Mouse (Mus musculus): ENCODE measurements around the gene Lrrc25. TPM values are rescaled to one million over a fixed set of nuclear protein-coding genes. Genes with fewer than 3 reads are reported as not detected.

Gene Lrrc25
- total RNA-seq, 2 experiments from 2014 or later, result 2.9 to 3.1 TPM

DNA sequence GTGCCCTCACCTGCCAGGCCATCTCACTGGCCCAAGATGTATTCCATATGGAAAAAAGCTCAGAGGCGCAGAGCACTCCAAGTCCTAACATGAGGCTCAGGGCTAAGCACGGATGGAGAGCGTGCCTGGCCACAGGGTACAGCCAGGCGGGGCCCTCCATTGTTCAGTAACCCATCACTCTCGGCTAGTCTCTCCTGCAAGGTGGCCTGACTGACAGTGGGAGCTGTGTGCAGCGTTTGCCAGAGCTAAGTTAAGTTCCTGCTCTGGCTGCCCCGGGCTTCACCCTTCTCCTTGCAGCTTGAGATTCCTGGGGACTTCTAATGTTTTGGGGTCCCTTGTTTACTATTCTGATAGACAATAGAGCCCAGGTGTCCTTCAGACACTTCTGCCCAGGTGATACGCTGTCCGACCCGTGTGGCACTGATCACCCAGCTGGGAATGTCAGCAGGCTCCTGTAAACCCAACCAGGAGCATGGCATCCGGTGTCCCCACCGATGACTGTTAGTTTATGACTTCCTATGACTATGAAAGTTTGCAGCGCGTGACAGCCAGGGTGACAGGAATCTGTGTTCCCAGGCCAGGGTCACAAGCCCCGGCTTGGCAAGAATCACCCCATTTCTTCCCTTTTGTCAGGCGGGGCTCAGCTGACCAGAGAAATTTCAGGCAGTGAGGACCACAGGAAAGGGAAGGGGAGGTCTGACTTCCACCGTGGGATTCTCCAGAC is 29.7 kb downstream of the Lrrc25 start:
- ATAC-seq (replicated peaks; ENCODE audit: poor library complexity, severe bottlenecking), result peak; percentile 36

DNA sequence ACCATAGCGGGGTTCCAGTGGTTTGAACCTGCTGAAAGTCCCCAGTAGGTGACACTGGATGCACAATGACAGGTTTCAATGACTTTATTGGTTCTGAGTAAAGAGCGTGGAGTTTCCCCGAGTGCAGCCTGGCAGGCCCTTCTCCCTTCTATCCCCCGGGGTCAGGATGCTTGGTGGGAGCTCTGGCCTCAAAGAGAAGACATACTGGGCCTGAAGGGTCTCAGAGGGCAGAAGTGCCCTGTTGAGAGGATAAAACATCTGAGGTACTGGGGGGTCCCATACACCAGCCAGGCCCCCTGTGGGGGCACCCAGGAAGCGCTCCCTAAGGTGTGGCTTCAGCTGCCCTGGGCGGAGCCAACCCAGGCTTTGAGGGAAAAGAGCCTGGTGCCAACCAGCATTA is 30.4 kb downstream of the Lrrc25 start:
- no peak for ATAC-seq (replicated peaks; ENCODE audit: poor library complexity, severe bottlenecking)

DNA sequence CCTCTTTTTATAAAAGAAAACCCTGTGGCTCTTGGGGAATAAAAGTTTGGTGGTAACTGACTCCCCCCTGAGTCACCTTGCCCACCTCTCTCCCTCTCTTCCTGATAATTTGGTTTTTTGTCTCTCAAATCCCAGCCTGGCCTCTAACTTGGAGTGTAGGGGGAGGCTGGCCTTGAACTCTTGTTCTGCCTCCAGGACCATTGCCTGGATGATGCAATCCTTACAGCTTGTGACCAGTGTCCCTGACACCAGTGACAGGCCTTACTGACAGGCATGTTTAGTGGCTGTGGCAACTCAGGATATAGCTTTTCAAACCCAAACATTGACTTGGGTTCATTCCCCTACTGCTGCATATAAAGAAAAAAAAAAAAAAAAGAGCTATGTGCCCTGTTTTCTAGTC is 30.8 kb downstream of the Lrrc25 start:
- no peak for ATAC-seq (replicated peaks; ENCODE audit: poor library complexity, severe bottlenecking)

DNA sequence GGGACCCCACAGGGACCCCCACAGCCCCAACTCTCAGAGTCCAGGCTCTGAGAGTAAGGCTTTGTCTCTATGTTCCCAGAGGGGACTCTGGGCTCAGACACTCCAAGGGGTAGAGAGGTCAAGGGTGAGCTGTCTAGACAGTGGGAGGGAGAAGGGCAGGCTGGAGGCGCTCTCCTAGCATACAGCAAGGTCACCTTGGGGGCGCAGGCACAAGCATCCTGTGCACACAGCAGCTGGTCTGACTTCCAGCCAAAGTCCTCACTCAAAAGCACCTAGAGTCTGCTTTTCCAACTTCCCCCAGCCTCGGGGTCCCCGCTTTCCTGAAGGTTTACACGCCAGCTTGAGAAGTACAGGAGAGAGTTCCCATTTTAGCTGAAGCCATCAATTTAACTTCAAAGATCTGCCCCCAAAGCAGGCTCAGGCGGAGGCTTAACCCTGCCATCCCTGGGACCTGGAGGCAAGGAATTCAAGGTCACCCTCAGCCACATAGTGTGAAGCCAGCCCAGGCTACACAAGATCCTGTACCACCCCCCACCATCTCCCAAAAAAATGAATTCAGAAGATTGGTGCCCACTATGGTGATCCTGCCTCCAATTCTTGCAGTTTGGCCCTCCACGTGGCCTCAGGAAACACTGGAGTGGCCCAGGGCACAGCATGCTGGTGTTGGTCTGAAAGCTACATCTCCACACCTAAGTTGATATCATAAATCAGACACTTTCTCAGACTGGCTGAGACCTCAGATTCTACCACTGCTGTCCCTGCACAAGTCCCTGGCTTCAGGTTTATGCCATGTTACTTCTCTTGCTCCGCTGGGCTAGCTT is 31.6 kb downstream of the Lrrc25 start:
- ATAC-seq (replicated peaks; ENCODE audit: poor library complexity, severe bottlenecking), result no peak

DNA sequence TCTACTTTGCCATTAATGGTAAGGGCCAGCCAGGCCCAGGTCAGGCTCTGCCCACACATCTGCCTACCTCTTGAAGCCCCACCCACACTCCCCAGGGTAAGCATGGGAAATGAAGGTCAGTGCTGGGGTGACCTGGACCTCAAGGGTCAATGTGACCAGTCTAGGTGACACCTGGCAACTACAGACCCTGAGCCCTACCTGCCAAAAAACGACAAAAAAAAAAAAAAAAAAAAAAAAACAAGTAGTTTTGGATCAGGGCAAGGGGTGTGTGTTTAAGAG is 32.1 kb downstream of the Lrrc25 start:
- no peak for ATAC-seq (replicated peaks; ENCODE audit: poor library complexity, severe bottlenecking)

DNA sequence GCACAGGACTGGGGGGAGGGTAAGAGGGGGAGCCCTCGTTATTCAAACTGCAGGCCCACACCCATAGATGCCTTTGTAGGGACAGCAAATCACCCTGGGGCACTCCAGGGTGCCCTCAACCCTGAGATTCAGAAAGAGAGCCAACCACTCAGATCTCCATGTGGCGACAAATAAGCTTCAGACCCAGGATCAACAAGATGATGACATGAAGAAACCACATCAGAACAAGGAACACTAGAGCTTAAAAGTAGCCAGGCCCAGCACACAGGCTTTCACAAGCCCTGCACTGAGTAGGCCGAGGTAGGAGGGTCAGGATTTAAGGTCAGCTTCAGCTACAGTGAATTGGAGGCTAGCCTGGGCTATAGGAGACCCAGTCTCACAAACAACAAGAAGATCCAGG is 33.0 kb downstream of the Lrrc25 start:
- ATAC-seq (replicated peaks; ENCODE audit: poor library complexity, severe bottlenecking), result no peak

DNA sequence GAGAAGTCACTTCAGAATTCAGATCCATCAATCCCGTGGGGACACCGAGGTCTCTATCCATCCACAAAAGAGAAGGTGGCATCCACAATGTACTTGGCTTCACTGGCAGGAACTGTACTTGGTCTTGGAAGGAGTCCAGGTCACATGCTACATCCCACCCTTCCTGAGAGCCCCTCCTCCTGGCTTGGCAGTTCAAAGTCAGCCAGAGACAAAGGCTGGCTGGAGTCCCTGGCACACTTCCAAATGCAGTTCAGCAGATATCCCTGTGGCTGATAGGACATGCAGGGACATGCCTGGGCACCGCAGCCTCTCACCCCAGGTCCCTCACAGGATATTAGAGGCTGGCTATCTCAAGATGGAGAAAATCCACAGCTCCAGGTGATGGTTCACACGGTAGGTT is 33.4 kb downstream of the Lrrc25 start:
- no peak for ATAC-seq (replicated peaks; ENCODE audit: poor library complexity, severe bottlenecking)

DNA sequence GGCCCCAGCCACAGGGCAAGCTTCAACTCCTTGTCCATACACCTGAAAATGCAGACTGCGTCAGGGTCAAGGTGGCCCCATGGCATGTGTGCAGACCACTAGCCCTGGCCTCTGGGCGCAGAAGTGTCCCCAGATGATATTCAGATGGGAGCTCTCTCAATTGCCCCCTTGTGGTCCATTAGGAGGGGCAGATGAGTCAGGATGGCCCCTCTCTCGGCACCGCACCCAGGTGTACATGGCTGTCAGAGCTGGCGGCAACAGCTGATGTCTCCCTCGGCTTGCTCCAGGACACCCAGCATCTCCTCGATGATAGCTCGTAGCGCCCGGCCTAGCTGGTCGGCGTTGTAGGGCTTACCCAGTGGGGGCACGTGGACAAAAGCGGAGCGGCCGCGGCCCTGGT is 34.4 kb downstream of the Lrrc25 start:
- ATAC-seq (replicated peaks; ENCODE audit: poor library complexity, severe bottlenecking), result no peak

DNA sequence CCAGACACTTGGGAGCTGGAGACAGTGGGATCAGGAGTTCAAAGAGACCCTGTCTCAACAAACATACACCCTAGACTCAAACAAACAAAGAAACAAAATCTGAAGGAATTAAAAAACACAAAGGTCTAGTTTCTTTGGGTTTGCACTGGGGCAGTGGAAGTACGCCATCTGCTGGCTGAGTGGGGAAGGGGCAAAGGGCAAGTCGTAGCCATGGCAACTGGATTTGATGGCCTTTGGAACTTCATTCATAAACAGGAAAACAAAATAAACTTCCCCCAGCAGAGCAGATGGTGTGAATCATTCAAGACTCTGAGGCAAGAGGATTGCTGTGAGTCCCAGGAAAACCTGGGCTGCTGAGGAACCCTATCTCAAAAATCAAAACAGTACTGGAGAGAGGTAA is 37.3 kb downstream of the Lrrc25 start:
- ATAC-seq (replicated peaks; ENCODE audit: poor library complexity, severe bottlenecking), result peak; percentile 67

DNA sequence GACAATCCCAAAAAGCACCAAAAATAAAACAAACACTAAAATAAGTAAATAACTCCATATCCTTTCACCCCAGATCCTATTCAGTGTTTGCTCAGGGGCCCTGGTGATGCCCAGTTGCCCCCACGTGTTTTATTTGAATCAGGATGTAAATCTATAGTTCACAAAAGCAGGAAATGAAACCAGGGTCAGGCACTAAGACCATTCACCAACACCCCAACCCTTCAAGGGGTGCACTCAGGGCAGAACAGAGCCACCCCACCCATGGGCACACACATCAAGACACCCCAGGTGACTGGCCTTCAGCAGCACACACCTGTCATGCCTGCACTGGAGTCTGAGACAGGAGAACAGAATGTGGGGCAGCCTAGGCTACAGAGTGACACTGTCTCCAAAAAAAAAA is 38.2 kb downstream of the Lrrc25 start:
- ATAC-seq (replicated peaks; ENCODE audit: poor library complexity, severe bottlenecking), result peak; percentile 63; the same call in 1 of the 2 replicates

DNA sequence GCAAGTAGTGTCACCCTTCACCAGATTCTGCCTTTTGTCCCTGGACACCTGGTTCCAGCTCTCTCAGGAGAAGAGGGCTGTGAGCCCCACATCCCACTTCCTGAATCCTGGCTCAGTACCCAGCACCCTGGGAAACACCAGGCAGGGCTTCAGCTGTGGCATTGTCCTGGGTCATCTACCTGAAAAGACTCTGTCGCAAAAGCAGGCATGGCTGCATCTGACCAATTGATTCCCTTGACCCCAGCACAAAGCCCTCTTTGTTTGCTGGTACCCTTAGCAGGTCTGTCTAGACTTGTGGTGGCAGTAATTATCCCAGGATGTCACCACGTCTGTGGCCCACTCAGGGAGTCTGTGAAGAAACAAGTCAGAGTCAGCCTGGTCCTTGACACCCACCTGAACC is 39.5 kb downstream of the Lrrc25 start:
- no peak for ATAC-seq (replicated peaks; ENCODE audit: poor library complexity, severe bottlenecking)

DNA sequence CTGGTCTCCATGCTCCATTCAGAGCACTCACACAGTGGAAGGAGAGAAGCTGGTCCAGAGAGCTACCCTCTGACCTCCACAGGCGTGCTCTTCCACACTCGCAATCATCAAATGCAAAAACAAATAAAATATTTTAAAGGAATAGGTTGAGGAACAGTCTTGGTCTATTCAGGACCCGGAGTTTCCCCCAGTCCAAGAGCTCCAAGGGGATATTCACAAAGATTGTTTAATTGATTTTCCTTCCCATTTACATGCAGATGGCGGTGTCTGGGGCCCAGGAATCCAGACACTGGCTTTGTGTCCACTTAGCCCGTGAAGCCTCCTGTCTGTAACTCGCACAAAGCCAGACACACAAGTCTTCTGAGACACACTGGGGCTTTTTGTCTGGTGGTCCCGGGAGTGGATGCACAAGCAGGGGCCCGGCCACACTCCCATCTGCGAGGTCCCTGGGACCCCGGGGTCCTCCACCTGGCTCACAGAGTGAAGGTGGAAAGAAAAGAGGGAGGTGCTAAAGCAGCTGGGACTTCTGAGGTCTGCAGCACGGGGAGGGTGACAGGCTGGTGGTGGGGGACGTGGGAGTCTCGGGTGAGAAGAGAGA is 40.3 kb downstream of the Lrrc25 start:
- no peak for ATAC-seq (replicated peaks; ENCODE audit: poor library complexity, severe bottlenecking)

DNA sequence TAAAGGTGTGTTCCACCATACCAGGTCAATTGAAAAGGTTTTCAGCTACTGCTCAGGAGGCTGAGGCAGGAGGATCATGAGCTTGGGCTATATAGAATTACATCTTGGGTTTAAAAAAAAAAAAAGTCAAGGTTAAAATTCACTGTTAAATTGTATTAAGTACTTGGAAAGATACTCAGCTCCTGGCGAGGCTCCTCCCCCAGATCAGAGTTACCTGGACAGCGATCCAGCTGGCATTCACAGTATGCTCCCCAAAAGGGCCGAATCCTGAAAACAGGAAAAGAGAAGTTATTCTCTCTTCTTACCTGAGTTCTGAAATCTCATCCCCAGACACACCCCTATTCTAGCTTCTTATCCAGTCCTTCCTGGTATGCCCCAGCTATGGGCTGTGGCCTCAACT is 41.3 kb downstream of the Lrrc25 start:
- no peak for ATAC-seq (replicated peaks; ENCODE audit: poor library complexity, severe bottlenecking)

DNA sequence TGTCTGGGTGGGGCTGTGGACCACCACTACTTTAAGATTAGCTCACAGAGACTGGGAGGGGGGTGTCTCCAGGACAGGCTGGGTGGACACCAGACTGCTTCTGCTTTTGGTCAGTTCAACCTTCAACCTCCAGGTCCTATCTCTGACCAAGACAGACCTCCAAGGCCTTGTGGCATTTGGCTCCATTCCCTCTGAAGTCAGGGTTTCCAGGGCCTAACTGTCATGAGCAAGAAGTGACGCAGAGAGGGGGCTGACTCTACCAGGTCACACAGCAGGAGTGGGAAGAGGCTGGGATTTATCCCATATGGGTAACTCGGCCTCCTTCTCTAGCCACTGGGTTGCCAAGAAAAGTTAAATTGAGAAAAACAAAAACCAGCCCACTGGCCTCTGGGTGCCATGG is 41.8 kb downstream of the Lrrc25 start:
- no peak for ATAC-seq (replicated peaks; ENCODE audit: poor library complexity, severe bottlenecking)

DNA sequence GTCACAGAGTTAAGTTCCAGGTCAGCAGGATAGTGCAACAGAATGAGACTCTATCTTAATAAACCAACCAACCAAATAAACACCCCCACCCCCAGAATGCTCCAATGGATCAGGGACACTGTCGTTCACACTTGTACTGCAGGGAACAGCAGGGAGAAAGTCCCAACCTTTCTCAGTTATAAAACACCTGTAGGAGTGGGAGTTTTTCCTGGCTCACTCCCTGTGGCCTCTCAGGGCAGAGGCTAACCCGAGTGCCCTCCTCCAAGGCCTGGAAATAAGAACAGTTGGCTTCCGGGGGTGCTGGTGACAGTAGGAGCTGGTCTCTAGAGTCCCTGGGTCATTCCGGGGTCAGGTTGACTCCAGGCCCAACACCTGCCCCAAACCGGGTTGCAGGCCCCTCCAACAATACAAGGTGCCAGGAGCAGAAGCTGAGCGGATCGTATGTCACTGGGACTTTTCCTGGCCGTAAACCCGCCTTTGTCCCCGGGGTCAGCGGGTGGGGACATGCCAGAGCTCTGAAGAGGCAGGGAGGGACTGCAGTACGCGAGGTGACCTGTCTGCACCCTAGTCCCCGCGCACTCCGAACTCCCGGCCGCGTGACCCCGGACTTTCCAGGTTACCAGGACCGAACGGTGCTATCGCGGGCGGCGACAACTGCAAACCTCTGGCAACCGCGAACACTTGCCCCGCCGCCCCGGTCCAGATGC is 43.1 kb downstream of the Lrrc25 start:
- ATAC-seq (replicated peaks; ENCODE audit: poor library complexity, severe bottlenecking), result peak; percentile 19

DNA sequence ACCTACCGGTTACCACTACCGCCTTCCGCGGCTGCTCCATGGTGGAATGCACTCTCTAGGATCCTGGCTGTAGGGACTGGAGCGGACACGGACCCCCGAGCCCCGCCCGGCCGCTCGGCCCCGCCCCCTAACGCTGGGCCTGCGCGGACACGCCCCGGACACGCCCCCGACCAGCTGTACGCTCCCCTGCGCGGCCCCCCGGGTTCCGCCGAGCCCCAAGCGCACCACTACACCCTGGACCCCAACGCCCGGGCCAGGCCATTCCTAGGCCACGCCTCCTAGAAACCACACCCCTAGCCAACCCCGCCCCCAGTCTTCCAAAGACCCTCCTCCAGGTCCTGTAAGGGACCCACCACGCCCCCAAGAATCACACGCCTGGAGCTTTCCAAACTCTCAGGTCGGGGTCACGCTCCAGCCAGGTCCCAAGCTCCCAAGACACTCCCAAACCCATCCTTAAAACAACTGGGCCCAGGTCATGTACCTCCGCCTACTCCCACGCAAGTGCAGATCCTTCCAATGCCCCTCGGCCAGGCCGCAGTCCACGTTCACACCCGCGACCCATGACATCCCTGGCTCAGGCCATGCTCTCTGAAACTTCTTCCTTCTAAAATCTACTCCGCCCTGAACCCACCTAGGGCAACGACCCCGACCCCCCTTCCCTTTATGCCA is 43.8 kb downstream of the Lrrc25 start:
- ATAC-seq (replicated peaks; ENCODE audit: poor library complexity, severe bottlenecking), result peak; percentile 90

DNA sequence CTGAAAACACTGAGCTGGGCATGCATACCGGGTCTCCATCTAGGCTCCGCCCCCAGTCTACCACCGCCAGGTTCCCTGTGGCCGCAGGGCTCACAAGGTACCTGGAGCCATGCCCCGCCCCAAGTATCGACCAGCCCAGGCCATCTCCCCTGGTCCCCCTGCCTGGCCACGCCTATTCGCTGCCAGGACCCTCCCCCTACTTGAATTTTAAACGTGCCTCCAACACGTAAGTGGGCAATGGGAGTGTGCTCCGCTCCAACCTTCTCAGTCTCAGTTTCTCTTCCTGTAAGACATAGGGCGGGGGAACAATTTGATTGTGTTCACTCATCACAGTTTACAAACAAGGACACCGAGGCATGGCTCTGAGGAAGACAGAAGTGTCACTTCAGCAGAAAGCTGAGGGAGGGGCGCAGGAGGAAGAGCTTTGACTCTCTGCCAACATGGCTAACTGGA is 44.3 kb downstream of the Lrrc25 start, which contains the start of gene Pgpep1:
Pgpep1 (minus strand) TSS at position 116 of the 453 bp plus-strand sequence.
- peak; percentile 52 for ATAC-seq (replicated peaks; ENCODE audit: poor library complexity, severe bottlenecking)

DNA sequence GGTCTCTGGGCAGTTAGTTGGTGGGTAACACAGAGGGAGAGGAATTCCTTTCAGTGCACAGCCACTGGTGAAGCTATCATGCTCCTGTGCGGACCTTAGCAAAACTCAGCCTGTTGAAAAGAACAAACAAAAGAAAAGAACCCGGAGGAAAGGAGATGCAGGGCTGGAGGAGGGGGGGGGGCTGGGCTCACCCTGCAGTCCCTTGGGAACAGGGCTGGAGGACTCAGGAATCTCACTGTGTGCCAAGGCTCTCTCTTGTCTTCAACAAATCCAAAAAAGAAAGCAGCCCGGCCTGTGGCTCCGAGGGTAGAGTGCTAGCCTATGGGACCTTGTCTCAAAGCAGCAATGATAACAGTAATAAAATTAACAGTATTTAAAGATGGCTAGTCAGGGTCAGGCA is 47.7 kb downstream of the Lrrc25 start:
- ATAC-seq (replicated peaks; ENCODE audit: poor library complexity, severe bottlenecking), result no peak

DNA sequence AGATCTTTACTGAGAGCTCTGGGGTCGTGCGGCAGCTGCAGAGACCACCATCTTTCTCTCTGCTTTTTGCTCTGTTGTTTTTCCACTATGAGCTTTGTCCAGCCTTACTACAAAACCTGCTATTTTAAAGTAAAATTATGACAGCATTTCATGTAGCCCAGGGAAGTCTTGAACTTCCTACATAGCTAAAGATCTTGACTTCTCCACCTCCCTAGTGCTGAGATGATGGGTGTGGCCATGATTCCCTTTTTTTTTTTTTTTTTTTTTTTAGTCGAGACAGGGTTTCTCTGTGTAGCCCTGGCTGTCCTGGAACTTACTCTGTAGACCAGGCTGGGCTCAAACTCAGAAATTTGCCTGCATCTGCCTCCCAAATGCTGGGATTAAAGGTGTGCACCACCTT is 48.7 kb downstream of the Lrrc25 start:
- ATAC-seq (replicated peaks; ENCODE audit: poor library complexity, severe bottlenecking), result no peak

DNA sequence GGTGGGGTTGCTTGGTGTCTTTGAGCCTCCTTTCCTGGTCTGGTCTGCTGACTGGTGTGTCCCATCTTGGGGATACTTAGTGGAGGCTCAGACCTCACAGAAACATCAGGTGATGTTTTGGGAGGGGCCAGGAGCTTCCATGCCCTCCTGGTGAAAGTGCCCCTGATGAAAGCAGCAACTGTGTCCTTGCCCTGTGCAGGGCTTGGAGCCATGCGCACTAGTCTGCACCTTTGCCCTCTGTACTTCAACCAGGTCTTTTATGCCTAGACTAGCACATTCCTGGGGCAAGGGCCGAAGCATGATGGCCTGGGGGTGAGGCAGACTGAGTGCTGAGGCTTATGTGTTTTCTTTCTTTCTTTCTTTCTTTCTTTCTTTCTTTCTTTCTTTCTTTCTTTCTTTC is 49.6 kb downstream of the Lrrc25 start:
- ATAC-seq (replicated peaks; ENCODE audit: poor library complexity, severe bottlenecking), result no peak
